Mouse (Mus musculus) ovary, postnatal 36 days (tissue): ENCODE measurements around the gene Ccdc185.

Source experiments
- DNase-seq: peaks from one replicate; pipeline ENCODE4 v3.0.0; 2022; ENCODE audit warnings: low spot score, mixed read lengths

Gene Ccdc185

GRCm38 (mm10) chr1:182749080-182749479 lies at the start of gene Ccdc185:
TSS of gene Ccdc185 (minus strand) at chr1:182749180.
- DNase-seq, result no peak

GRCm38 (mm10) chr1:182797048-182797447 lies 48.1 kb upstream of the Ccdc185 start:
- DNase-seq, result no peak

- no peak for DNase-seq
Observed at GRCm38 (mm10) chr1:182794628-182795027, 45.6 kb upstream of the Ccdc185 start.

GRCm38 (mm10) chr1:182794221-182794620 lies 45.2 kb upstream of the Ccdc185 start:
- no peak for DNase-seq

GRCm38 (mm10) chr1:182792521-182793071 lies 43.6 kb upstream of the Ccdc185 start:
- peak; percentile 69 for DNase-seq

GRCm38 (mm10) chr1:182788896-182789295 lies 39.9 kb upstream of the Ccdc185 start:
- no peak for DNase-seq

- DNase-seq, result no peak
Observed at GRCm38 (mm10) chr1:182787030-182787429, 38.0 kb upstream of the Ccdc185 start.

- DNase-seq, result no peak
Observed at GRCm38 (mm10) chr1:182785504-182785903, 36.5 kb upstream of the Ccdc185 start.

- DNase-seq, result peak; percentile 22
Observed at GRCm38 (mm10) chr1:182784784-182785183, 35.8 kb upstream of the Ccdc185 start.

GRCm38 (mm10) chr1:182783774-182784173 lies 34.8 kb upstream of the Ccdc185 start:
- no peak for DNase-seq

- DNase-seq, result no peak
Observed at GRCm38 (mm10) chr1:182779024-182779520, 30.1 kb upstream of the Ccdc185 start.

- no peak for DNase-seq
Observed at GRCm38 (mm10) chr1:182778225-182778624, 29.2 kb upstream of the Ccdc185 start.

GRCm38 (mm10) chr1:182776749-182777410 lies 27.9 kb upstream of the Ccdc185 start:
- DNase-seq, result no peak

- DNase-seq, result no peak
Observed at GRCm38 (mm10) chr1:182775576-182775975, 26.6 kb upstream of the Ccdc185 start.

- no peak for DNase-seq
Observed at GRCm38 (mm10) chr1:182764541-182765281, 15.7 kb upstream of the Ccdc185 start.

GRCm38 (mm10) chr1:182763716-182764461 lies 14.9 kb upstream of the Ccdc185 start, which contains the start of gene Susd4:
TSS of gene Susd4 (plus strand) at chr1:182763860.
- peak; percentile 62 for DNase-seq

- DNase-seq, result no peak
Observed at GRCm38 (mm10) chr1:182763191-182763715, 14.3 kb upstream of the Ccdc185 start.

- no peak for DNase-seq
Observed at GRCm38 (mm10) chr1:182758783-182759182, 9.8 kb upstream of the Ccdc185 start.

GRCm38 (mm10) chr1:182754865-182755264 lies 5.9 kb upstream of the Ccdc185 start:
- DNase-seq, result no peak

GRCm38 (mm10) chr1:182753694-182754093 lies 4.7 kb upstream of the Ccdc185 start:
- DNase-seq, result no peak

GRCm38 (mm10) chr1:182751301-182751700 lies 2.3 kb upstream of the Ccdc185 start:
- DNase-seq, result no peak

- DNase-seq, result no peak
Observed at GRCm38 (mm10) chr1:182747834-182748233, 1.1 kb downstream of the Ccdc185 start.
